Mouse (Mus musculus): ENCODE results near the gene Slc30a2.
"Not testable (repeated sequence)": the region's sequence is repeated elsewhere in the genome, so short reads cannot be mapped to it uniquely, and the experiment has no call there.

Gene Slc30a2

GRCm38 (mm10) chr4:134356591-134357460, 13.8 kb downstream of the Slc30a2 start:
- DNase-seq (ENCODE audit: low spot score in 2 of 2): peak; percentile 50 to 66

DNA sequence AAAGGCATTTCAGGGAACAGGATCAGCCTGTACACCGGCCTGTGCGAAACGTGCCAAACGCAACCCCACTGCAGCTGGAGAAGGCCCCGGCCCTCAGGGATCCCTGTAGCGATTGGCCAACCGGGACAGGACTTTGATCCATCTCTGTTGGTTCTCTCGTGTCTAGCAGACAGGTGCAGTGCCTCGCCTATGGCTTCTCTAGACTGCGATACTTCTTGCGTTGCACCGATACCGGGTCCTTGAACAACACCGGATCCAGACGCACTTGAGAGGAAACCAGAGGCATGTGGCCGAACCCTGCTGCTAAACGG, 14.4 kb downstream of the Slc30a2 start:
- no peak for DNase-seq (ENCODE audit: low spot score in 2 of 2)

DNA sequence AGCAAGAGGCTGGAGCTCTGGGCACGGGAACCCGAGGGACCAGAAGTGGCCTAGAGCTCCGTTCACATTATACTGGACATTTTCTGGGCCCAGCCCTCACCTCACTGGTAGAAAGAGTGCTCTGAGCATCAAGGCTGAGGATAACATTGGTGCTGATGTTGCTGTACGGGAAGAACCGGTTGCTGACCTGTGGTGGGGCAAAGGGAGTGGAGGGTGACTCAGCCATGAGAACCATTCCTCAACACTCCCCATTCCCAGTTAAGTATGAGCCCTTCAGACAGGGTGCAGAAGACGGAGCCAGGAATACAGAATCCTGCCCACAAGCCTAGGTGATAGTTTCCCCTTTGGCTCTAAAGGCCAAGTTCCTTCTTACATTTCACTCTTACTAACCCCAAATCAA, 16.7 kb downstream of the Slc30a2 start:
- DNase-seq (ENCODE audit: low spot score in 2 of 2): no peak

DNA sequence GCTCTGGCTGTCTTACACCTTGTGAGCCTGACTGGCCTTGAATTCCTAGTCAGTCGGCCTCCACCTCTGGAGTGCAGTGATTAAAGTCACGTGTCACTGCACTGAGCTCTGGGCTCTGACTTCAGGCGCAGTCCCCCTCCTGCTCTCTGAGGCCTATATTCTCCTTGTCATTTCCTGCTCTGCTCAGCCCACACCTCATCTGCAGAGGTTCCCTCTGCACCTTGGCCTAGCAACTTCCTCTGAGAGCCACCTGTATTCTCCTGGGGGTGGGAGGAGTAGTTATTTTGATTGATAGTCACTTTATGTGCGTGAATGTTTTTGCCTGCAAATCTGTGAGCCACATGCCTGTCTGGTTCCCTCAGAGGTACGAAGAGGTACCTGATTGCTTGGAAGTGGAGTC, 18.2 kb downstream of the Slc30a2 start:
- peak in 1 of 2 experiments; percentile 40 for DNase-seq (ENCODE audit: low spot score in 2 of 2)

- DNase-seq (ENCODE audit: low spot score in 2 of 2): no peak
Observed at GRCm38 (mm10) chr4:134362124-134362523, 19.1 kb downstream of the Slc30a2 start.

DNA sequence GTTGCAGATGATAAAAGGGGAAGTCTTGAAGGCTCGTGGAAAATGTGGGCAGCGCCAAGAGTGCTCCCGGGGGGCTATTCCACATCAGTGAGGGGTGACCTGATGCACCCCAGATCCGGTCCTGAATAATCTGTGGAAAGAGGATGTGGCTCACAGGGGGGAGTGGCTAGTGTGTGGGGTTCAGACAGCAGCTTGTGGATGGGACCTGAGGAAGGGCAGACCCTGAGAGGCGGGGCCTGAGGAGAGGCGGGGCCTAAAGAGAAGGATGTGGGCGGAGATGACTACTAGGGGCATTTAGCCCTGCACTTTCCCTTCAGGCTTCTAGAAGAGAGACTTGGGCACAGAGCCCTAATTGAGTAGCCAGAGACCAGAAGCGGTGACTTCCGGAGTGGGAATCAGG, 19.6 kb downstream of the Slc30a2 start:
- DNase-seq (ENCODE audit: low spot score in 2 of 2): peak; percentile 45 to 77

GRCm38 (mm10) chr4:134365280-134365679, 22.3 kb downstream of the Slc30a2 start:
- no peak for DNase-seq (ENCODE audit: low spot score in 2 of 2)

DNA sequence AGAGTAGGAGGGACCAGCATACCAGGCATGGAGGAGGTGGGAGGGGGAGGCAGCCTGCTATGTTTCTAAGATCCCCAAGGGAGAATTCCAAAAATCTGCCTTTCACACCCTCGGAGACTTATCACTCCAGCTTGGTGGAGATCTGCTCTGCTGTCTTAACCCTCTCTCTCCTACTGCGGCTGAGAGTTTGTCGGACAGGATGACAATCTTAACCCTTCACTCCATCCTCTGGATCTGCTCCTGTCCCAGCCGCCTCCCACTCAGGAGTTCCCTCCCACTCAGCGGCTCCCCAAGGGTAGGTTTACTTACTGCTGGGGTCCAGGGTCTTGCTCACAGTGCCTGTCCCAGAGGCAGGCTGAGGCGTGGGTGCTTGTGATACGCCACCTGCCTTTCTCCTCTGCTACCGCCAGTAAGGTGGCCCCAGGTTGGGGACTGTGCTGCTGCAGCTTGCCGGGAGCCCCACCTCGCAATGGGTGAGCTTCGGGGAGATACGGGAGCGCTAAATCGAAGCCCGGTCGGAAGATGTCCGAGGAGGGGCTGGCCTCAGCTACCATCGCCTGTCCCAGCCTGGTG, 27.8 kb downstream of the Slc30a2 start:
- no peak for DNase-seq (ENCODE audit: low spot score in 2 of 2)

- DNase-seq (ENCODE audit: low spot score in 2 of 2): no peak
Observed at GRCm38 (mm10) chr4:134371316-134371855, 28.4 kb downstream of the Slc30a2 start.

DNA sequence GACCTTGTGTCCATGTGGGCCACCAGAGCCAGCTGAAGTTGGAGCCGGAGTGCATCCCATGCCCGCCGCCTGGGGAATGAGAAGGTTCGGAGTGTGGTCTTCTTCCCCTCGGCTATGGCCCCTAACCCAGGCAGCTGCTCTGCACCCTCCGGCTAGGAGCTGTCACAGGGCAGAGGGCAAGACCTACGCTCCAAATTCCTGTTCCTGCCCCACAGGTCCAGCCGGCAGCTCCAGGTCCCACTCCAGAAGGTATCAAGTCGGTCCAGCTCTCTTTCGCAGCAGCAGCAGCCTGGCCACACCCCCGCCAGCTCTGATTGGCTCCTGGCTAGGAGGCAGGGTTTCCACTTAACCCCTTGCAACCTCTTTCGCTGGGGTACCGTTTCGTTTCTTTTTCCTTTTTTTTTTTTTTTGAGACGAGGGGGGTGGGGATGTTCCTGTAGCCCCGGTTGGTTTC, 29.3 kb downstream of the Slc30a2 start:
- DNase-seq (ENCODE audit: low spot score in 2 of 2): peak in 1 of 2 experiments; percentile 52

DNA sequence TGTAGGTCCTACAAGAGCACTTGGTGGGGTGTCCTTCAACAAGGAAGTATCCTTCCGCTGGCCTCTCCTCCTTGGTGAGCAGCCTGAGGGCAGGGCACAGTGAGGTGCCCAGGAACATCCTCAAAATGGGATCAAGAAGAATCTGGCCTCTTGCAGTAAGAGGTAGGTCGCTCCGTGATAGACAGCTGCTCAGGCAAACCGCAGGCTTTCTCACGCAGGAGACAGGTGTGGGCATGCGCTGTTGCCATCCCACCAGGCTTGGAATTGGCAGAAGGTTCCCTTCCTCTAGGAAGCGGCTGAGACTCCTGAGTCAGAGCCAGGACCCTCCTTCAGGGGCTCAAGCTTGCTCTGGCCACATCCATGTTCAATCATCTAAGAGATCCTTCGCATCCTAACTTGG, 30.3 kb downstream of the Slc30a2 start:
- DNase-seq (ENCODE audit: low spot score in 2 of 2): no peak

DNA sequence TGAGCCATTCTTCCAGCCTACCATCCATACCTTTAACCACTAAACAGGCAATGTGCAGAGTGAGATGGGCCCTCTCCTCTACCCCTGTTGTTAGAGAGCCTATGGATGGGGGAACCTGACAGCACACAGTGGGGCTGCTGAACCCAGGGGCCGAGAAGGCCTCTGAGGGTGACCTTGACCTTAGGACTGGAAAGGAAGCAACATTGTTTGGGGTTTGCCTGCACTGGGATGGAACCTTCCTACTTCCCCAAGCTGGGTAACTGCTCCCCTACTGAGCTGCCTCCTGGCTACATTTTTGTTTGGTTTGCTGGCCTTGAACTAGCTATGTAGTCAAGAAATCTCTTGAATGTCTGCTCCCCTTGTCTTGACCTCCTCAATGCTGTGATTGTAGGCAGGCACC, 31.3 kb downstream of the Slc30a2 start:
- DNase-seq (ENCODE audit: low spot score in 2 of 2): no peak

- no peak for DNase-seq (ENCODE audit: low spot score in 2 of 2)
Observed at GRCm38 (mm10) chr4:134378089-134378615, 35.2 kb downstream of the Slc30a2 start.

DNA sequence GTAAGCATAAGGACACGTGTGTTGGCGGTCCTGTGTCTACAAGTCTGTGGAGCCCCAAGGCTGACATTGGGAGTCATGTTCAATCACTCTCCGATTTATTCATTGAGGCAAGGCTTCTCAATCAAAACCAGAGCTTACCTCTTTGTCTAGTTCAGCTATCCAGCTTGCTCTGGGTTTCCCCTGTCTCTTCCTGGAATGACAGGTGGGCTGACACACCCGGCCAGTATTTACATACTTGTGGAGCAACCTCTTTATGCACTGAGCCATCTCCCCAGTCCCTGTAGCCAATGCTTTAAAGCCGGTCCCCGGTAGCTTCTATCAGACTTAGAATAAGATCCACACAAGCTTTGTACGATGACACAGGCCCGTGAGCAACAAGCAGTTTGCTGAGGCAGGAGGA, 36.5 kb downstream of the Slc30a2 start:
- no peak for DNase-seq (ENCODE audit: low spot score in 2 of 2)

GRCm38 (mm10) chr4:134383750-134384149, 40.8 kb downstream of the Slc30a2 start, which contains the start of gene Extl1:
Extl1 (minus strand) TSS chr4:134383850.
- DNase-seq (ENCODE audit: low spot score in 2 of 2): not testable (repeated sequence)

DNA sequence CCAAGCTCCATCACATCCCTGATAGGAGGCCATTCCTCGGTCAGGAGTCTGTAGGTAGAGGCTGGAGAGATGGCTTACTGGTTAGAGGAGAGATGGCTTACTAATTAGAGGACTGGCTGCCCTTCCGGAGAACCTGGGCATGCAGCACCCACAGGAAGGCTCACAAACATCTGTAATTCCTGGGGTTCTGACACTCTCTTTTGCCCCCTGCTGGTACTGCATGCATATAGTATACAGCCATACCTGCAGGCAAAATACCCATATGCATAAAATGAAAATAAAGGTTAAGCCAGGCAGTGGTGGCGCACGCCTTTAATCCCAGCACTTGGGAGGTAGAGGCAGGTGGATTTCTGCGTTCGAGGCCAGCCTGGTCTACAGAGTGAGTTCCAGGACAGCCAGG, 44.3 kb downstream of the Slc30a2 start:
- DNase-seq (ENCODE audit: low spot score in 2 of 2): no peak

GRCm38 (mm10) chr4:134388397-134388796, 45.4 kb downstream of the Slc30a2 start:
- peak; percentile 53 to 70 for DNase-seq (ENCODE audit: low spot score in 2 of 2)

- DNase-seq (ENCODE audit: low spot score in 2 of 2): no peak
Observed at GRCm38 (mm10) chr4:134391636-134392035, 48.7 kb downstream of the Slc30a2 start.

GRCm38 (mm10) chr4:134392595-134392994, 49.6 kb downstream of the Slc30a2 start:
- no peak for DNase-seq (ENCODE audit: low spot score in 2 of 2)

DNA sequence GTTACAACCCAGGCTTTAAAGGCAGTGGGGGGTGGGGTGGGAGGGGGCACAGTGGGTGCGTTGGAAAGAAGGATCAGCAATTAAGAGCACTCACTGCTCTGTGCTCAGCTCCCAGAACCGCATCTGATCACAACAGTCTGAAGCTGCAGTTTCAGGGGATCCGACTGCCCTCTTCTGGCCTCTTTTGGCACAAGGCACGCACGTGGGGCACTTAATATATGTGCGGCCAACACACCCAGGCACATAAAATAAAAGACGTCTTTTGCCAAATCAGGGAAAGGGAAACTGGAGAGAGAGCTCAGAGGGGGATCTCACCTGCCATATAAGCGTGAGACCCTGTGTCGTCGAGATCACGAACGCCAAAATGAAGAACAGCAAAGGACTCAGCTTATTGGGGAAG, 50.0 kb downstream of the Slc30a2 start:
- no peak for DNase-seq (ENCODE audit: low spot score in 2 of 2)

DNA sequence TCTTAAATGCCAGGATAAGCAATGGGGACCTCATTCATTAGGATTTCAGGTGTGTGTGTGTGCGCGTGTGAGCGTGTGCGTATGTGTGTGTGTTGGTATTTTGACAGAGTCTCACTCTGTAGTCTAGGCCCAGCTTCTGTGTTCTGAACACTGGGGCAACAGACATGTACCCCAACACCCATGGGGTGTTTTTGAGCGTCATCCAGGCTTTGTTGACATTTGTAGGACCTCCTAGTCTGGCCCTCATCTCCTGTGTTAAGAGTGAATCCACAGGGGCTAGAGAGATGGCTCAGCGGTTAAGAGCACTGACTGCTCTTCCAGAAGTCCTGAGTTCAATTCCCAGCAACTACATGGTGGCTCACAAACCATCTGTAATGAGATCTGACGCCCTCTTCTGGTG, 52.2 kb downstream of the Slc30a2 start:
- DNase-seq (ENCODE audit: low spot score in 2 of 2): no peak

DNA sequence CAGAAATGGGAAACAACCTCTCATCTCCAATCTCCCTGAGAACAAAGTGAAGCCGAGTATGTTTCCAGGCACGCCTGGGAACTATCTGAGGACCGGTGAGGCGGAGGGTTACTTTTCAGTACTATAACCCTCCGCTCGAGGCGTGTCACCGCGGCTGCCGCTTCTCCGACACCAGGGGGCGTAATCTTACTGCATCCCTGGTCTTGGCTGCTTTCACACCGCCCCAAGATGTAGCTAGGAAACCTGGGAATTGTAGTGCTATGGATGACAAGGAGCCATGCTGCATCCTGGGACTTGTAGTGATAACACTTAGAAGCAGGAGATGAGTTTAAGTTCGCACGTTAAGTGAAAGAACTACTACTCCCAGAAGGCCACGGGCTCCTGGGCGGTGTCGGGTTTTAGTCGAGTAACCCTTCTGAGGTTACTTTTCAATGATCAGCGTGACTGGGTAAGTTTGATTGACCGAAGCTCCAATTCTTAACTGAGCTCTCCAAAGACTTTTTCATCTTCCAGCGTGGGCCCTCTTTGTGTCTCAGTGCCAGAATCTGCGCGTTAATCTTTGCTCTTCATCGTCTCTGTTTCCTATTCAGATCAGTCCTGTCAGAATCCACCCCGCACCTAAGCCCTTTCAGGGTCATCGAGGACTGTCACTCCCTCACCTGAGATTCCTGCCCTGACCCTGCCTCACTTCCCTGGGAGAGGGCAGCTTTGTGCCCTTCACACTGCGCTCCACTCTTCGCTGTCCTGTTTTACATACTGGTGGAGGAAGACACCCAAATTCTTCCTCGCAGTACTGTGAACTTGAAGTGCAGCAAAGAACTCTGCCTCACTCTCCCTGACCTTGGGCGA, 53.2 kb downstream of the Slc30a2 start, which contains the start of gene Pafah2:
TSS of gene Pafah2 (plus strand) at position 344 of the 849 bp plus-strand sequence.
- peak; percentile 94 for DNase-seq (ENCODE audit: low spot score in 2 of 2)

Measured in natural killer cell, adult 2 months (primary cell).